Mouse (Mus musculus) embryonic facial prominence, embryonic 13.5 days (tissue): Measurements from ENCODE around the gene Sema3a. TPM values are rescaled to one million over a fixed set of nuclear protein-coding genes. Genes with fewer than 3 reads are reported as not detected.

ENCODE experiments used
- ATAC-seq: fragments of 200-750 bp; cut with Nextera tagmentation; 2 replicates; pipeline ENCODE4 v1.8.0; 2017; ENCODE audit warnings: low read depth; ENCODE audit not compliant: insufficient number of reproducible peaks, insufficient read depth, low FRiP score, low TSS enrichment
- H3K27ac ChIP-seq: fragments of 300-500 bp; sonication (generic); 2 replicates; pipeline ENCODE4 v1.5.1; 2015; ENCODE audit warnings: moderate library complexity, mild to moderate bottlenecking, inconsistent platforms
- H3K27me3 ChIP-seq: fragments of 300-500 bp; sonication (generic); 2 replicates; pipeline ENCODE4 v1.6.1; 2015; ENCODE audit warnings: mild to moderate bottlenecking, inconsistent platforms
- H3K36me3 ChIP-seq: fragments of 300-500 bp; sonication (generic); 2 replicates; pipeline ENCODE4 v1.6.1; 2015; ENCODE audit warnings: mild to moderate bottlenecking, inconsistent platforms
- H3K4me1 ChIP-seq: fragments of 300-500 bp; sonication (generic); 2 replicates; pipeline ENCODE4 v1.6.1; 2015; ENCODE audit warnings: inconsistent platforms
- H3K4me2 ChIP-seq: fragments of 300-500 bp; sonication (generic); 2 replicates; pipeline ENCODE4 v1.6.1; 2015; ENCODE audit warnings: moderate library complexity, mild to moderate bottlenecking, inconsistent platforms
- H3K4me3 ChIP-seq: fragments of 300-500 bp; sonication (generic); 2 replicates; pipeline ENCODE4 v1.5.1; 2015; ENCODE audit warnings: mild to moderate bottlenecking, inconsistent platforms
- H3K9ac ChIP-seq: fragments of 300-500 bp; sonication (generic); 2 replicates; pipeline ENCODE4 v1.6.1; 2015; ENCODE audit warnings: mild to moderate bottlenecking, inconsistent platforms
- H3K9me3 ChIP-seq: fragments of 300-500 bp; sonication (generic); 2 replicates; pipeline ENCODE4 v1.6.1; 2016; ENCODE audit warnings: inconsistent platforms
- WGBS: fragments of 180-500 bp; shearing (Covaris S2); methylation state at CpG from one replicate; pipeline ENCODE4 v1.1.7; 2015; ENCODE audit warnings: mixed read lengths; 5-methylcytosine and 5-hydroxymethylcytosine counted together
- polyA plus RNA-seq: library from polyadenylated mRNA; unstranded; fragments of >200 nt; fragmentation: Nextera tagmentation; extraction: Ambion mirVana; gene quantifications from 2 replicates; pipeline ENCODE4 v1.2.1, GENCODE M21; 2015

Gene Sema3a
- polyA plus RNA-seq, 1 experiment from 2014 or later: 61.9 TPM

DNA sequence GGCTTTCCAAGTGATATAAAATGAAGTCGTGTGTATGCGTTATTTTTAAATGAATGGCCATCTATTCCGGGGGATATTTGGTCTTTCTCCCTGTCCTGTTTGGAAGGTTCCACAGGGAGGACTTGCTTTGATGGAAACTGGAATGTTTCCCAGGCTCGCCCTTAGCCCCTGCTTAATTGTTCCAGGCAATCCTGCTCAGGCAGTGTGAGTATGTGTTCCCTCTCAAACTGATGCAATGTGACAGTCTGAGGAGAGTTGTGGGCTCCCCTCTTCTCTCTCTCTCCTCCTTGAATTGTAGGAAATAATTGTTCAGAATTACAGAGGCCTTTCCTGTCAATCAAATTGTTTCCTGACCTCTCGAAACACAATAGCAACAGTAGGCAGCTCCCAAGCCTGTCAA, 202.1 kb downstream of the Sema3a start:
- no peak for ATAC-seq
- Histone ChIP-seq H3K4me1 (peaks cover 8% of the 10 kb centered on the region), H3K36me3 (no peaks in the 10 kb centered on the region), H3K4me2 (no peak overlapping the region), H3K9me3 (no peaks in the 10 kb centered on the region), H3K27ac (no peak overlapping the region), H3K9ac (no peak overlapping the region), H3K4me3 (no peak overlapping the region), H3K27me3 (no peaks in the 10 kb centered on the region)
- 39% methylated on average over 5 of the region's 5 CpGs for WGBS

DNA sequence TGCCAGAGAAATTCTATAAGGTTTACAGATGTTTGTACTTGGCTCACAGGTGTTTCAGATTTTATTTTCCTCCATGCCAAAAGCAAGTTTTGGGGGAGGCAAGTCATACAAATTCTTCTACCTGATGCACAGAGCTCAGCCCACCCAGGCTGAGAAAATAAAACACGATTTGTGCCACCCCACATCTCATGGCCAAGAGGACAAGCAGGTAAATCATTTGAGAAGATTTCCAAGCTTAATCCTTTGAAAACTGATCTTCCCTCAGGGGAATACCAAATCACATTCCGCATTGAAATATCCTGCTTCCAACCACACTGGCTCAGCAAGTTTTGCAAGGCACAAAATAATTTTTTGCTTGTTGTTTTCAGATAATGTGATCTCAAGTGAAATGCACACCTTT, 206.2 kb downstream of the Sema3a start:
- WGBS: 10% methylated on average over 2 of the region's 2 CpGs
- no peak for ATAC-seq

DNA sequence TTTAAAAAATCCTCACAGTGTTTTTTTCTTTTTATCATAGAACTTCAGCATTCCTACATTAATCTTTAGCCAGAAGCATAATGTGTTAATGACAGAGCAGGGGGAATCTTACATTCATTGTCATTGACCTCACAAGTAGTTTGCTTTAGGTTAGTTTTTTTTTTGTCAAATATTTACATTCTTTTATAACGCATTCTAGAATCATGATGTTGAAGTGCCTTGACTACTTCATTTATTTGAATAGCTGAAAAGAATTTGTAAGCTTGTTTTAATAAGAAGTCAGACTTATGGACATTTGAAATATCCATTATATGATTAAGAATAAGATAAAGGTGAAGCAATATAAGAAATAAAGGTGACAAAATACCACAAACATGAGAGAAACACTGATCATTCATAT, 212.5 kb downstream of the Sema3a start:
- ATAC-seq: no peak
- no peaks in the 10 kb centered on the region for H3K27me3 ChIP-seq
- no peaks in the 10 kb centered on the region for H3K9me3 ChIP-seq
- H3K36me3 ChIP-seq: no peaks in the 10 kb centered on the region
- H3K4me2 ChIP-seq: no peak overlapping the region
- no peak overlapping the region for H3K4me3 ChIP-seq
- 0 out of 2 replicates have a peak, but pooled peaks cover 2% of the 10 kb centered on the region for H3K4me1 ChIP-seq
- no peak overlapping the region for H3K9ac ChIP-seq
- 71% methylated on average over 1 of the region's 1 CpGs for WGBS
- no peak overlapping the region for H3K27ac ChIP-seq

More for the DNA sequence above, 206.2 kb downstream of the Sema3a start:
- H3K4me3 ChIP-seq: no peak overlapping the region
- H3K4me2 ChIP-seq: no peak overlapping the region
- no peaks in the 10 kb centered on the region for H3K9me3 ChIP-seq
- H3K4me1 ChIP-seq: peaks cover 10% of the 10 kb centered on the region
- no peaks in the 10 kb centered on the region for H3K27me3 ChIP-seq
- H3K36me3 ChIP-seq: no peaks in the 10 kb centered on the region
- no peak overlapping the region for H3K9ac ChIP-seq
- no peak overlapping the region for H3K27ac ChIP-seq

DNA sequence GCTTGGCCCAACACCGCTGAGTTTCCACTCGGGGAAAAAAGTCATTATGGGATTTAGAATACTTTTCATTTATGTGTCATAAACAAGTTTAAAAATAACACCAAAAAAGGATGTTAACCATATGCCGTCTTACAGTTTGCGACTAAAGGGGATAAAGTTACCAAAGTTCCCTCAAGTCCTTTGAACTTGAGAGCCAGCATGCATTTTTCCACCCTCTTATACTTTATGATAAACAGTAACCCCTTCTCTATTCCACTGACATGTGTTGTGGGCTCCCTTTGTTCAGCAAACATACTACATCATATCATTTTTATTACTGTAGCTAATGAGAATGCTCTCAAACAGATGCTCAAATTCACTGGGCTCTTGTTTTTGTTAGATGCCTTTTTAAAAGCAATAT, 221.9 kb downstream of the Sema3a start:
- no peak overlapping the region for H3K4me2 ChIP-seq
- ATAC-seq: no peak
- peaks cover 6% of the 10 kb centered on the region; the same call in 1 of the 2 replicates for H3K4me1 ChIP-seq
- no peaks in the 10 kb centered on the region for H3K9me3 ChIP-seq
- H3K36me3 ChIP-seq: no peaks in the 10 kb centered on the region
- no peak overlapping the region for H3K4me3 ChIP-seq
- H3K9ac ChIP-seq: no peak overlapping the region
- no peaks in the 10 kb centered on the region for H3K27me3 ChIP-seq
- 31% methylated on average over 4 of the region's 4 CpGs for WGBS
- no peak overlapping the region for H3K27ac ChIP-seq

DNA sequence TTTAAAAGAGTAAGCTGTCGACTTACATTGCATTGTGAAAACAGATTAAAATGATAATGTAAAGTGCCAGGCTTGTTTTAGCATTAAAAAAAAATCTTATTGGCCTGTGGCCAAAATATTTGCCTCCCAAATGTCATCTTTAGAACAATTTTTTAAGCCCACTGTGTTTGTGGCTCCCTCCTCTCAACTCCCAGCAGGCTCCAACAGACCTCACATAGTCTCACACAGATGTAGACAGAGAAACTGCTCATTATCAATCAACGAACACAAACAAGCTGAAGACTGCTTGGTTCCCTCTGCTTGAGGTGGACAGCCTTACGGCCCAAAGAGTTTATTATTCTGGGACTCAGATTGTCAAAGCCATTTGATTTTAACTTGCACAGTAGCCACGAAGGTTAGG, 226.4 kb downstream of the Sema3a start:
- WGBS: 26% methylated on average over 4 of the region's 4 CpGs
- no peaks in the 10 kb centered on the region for H3K36me3 ChIP-seq
- no peak overlapping the region for H3K4me2 ChIP-seq
- no peaks in the 10 kb centered on the region for H3K27me3 ChIP-seq
- H3K9ac ChIP-seq: no peak overlapping the region
- peaks cover 6% of the 10 kb centered on the region; the same call in 1 of the 2 replicates for H3K4me1 ChIP-seq
- H3K27ac ChIP-seq: no peak overlapping the region
- H3K4me3 ChIP-seq: no peak overlapping the region
- ATAC-seq: no peak
- H3K9me3 ChIP-seq: no peaks in the 10 kb centered on the region

DNA sequence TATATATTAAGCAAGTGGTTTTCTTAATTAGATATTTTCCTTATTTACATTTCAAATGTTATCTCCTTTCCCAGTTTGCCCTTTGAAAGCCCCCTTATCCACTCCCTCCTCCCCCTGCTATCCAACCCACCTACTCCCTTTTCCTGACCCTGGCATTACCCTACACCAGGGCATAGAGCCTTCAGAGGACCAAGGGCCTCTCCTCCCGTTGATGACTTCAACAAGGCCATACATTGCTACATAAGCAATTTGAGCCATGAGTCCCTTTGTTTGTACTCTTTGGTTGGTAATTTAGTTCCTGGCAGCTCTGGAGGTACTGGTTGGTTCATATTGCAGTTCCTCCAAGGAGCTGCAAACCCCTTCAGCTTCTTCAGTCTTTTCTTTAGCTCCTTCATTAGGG, 227.8 kb downstream of the Sema3a start:
- no peaks in the 10 kb centered on the region for H3K27me3 ChIP-seq
- no peaks in the 10 kb centered on the region for H3K36me3 ChIP-seq
- no peak overlapping the region for H3K27ac ChIP-seq
- H3K9me3 ChIP-seq: no peaks in the 10 kb centered on the region
- H3K4me1 ChIP-seq: peaks cover 6% of the 10 kb centered on the region; the same call in 1 of the 2 replicates
- H3K9ac ChIP-seq: no peak overlapping the region
- H3K4me3 ChIP-seq: no peak overlapping the region
- ATAC-seq: no peak
- 51% methylated on average over 1 of the region's 1 CpGs for WGBS
- H3K4me2 ChIP-seq: no peak overlapping the region

DNA sequence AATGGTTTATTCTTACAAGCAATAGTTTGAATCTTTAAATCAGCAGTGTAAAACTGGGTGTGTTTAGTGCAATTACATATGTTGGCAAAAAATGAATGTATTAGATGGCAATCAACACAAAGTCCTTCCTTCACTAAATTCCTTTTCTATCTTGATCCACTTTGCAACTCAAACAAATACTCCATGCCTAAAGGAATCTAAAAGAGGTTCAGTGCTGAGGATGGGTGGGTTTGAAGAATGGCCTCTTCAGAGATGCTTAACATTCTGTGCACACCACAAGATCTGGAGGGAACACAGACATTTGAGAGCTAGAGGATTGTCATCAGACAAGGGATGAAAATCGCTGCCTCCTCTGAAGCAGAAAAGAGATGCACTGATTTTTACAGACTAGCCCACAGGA, 228.3 kb downstream of the Sema3a start:
- 83% methylated on average over 1 of the region's 1 CpGs for WGBS
- Histone ChIP-seq H3K9ac (no peak overlapping the region), H3K4me1 (peaks cover 6% of the 10 kb centered on the region; the same call in 1 of the 2 replicates), H3K36me3 (no peaks in the 10 kb centered on the region), H3K9me3 (no peaks in the 10 kb centered on the region), H3K27ac (no peak overlapping the region), H3K4me3 (no peak overlapping the region), H3K27me3 (no peaks in the 10 kb centered on the region), H3K4me2 (no peak overlapping the region)
- no peak for ATAC-seq

DNA sequence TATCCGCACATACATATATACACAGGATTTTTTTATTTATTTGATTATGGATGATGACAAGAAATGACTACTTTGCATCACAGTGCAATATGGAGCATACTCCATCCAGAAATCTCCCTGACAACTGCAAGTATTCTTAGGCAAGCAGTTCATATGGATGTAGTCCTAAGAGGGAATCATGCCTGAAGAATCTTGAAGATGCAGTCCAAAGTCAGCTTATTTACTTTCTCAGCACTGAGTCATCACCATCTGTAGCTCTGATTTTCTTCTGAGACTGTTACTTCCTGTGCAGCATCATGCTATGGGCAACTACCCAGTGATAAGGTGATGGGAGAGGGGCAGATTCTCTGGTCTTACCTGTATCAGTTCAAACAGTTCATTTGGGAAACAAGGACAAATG, 229.7 kb downstream of the Sema3a start:
- no peak overlapping the region for H3K27ac ChIP-seq
- no peak for ATAC-seq
- no peaks in the 10 kb centered on the region for H3K9me3 ChIP-seq
- no peaks in the 10 kb centered on the region for H3K36me3 ChIP-seq
- WGBS: 100% methylated on average over 1 of the region's 1 CpGs
- no peak overlapping the region for H3K4me3 ChIP-seq
- no peak overlapping the region for H3K4me2 ChIP-seq
- no peak overlapping the region for H3K9ac ChIP-seq
- H3K27me3 ChIP-seq: no peaks in the 10 kb centered on the region
- peaks cover 6% of the 10 kb centered on the region; the same call in 1 of the 2 replicates for H3K4me1 ChIP-seq

DNA sequence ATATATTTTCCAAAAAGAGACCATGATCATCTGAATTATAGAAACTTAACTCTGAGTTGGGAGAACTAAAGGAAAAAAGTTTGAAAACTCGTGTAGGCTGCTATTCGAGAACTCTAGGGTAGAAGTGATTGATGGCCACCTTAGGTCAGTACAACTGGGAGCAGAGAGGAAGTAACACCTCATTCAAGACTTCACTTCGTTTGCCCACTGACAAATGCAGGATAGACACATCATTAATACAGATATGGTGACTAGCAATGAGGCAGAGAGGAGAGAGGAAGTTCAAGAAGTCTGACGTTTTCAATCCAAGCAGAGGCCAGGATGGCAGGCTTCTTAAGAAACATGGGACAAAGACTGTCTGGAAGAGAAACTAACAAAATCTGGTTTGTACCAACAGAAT, 233.6 kb downstream of the Sema3a start:
- Histone ChIP-seq H3K4me3 (no peak overlapping the region), H3K27ac (no peak overlapping the region), H3K4me2 (no peak overlapping the region), H3K36me3 (no peaks in the 10 kb centered on the region), H3K4me1 (no peaks in the 10 kb centered on the region), H3K9me3 (no peaks in the 10 kb centered on the region), H3K27me3 (no peaks in the 10 kb centered on the region), H3K9ac (no peak overlapping the region)
- no peak for ATAC-seq
- 48% methylated on average over 4 of the region's 4 CpGs for WGBS

DNA sequence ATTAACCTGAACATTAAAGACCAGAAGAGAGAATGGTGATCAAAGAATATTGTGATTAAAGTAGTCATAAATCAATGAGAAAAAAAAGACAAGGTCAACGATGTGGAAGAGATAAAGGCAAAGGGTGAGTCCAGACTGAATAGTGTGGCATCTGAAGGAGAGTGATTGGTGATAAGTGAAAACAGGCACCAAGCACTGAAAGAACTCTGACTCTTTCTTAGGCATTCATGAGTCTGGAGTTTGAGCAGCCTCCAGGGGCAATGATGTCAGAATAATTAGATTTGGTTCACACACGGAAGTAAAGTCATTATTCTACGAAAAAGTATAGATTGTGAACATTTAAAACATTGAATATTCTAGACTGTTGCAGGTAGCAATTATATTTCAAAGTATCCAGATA, 235.5 kb downstream of the Sema3a start:
- no peaks in the 10 kb centered on the region for H3K27me3 ChIP-seq
- ATAC-seq: no peak
- H3K4me2 ChIP-seq: no peak overlapping the region
- H3K36me3 ChIP-seq: no peaks in the 10 kb centered on the region
- no peak overlapping the region for H3K9ac ChIP-seq
- no peaks in the 10 kb centered on the region for H3K9me3 ChIP-seq
- no peak overlapping the region for H3K27ac ChIP-seq
- no peaks in the 10 kb centered on the region for H3K4me1 ChIP-seq
- H3K4me3 ChIP-seq: no peak overlapping the region
- 21% methylated on average over 3 of the region's 3 CpGs for WGBS

DNA sequence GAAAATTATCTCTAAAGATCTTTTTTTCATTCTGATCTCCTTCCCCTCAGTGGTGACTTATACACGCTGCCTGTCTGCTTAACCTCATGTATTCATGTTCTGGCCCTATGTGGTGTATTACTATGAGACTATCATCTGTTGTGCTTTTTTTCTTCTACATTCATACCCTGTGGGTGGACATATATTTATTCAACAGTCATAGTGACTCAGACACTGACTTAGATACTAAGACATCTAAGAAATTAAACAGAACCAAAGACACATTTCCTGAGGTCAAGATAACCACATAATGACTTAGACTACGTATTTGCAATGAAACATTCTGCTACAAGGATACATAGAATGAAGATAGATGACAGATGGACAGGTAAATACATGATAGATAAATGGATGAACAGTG, 239.9 kb downstream of the Sema3a start:
- Histone ChIP-seq H3K4me3 (no peak overlapping the region), H3K27me3 (no peaks in the 10 kb centered on the region), H3K4me2 (no peak overlapping the region), H3K9me3 (no peaks in the 10 kb centered on the region), H3K36me3 (no peaks in the 10 kb centered on the region), H3K27ac (no peak overlapping the region), H3K9ac (no peak overlapping the region), H3K4me1 (no peaks in the 10 kb centered on the region)
- 86% methylated on average over 2 of the region's 2 CpGs for WGBS
- no peak for ATAC-seq

DNA sequence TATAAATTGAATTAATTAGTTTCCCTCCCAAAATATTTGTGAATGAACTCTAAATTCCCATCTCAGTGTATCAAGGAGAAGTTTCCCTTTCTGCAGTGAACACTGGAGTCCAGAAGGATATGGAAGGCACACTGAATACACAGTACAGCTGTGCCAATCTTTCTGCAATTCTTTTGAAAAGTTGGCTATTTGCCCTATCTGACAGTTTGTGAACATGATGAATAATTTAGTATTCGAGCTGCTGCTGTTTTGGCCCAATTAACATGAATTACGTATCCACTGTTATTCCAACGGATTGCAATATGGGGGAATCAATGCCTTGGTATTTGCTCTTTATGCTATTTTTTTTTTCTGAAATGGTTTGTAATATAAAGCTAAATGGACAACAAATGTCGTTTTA, 254.0 kb downstream of the Sema3a start:
- Histone ChIP-seq H3K9ac (no peak overlapping the region), H3K4me2 (no peak overlapping the region), H3K36me3 (no peaks in the 10 kb centered on the region), H3K4me1 (no peaks in the 10 kb centered on the region), H3K4me3 (no peak overlapping the region), H3K27ac (no peak overlapping the region), H3K9me3 (no peaks in the 10 kb centered on the region), H3K27me3 (no peaks in the 10 kb centered on the region)
- WGBS: 80% methylated on average over 4 of the region's 4 CpGs
- no peak for ATAC-seq

DNA sequence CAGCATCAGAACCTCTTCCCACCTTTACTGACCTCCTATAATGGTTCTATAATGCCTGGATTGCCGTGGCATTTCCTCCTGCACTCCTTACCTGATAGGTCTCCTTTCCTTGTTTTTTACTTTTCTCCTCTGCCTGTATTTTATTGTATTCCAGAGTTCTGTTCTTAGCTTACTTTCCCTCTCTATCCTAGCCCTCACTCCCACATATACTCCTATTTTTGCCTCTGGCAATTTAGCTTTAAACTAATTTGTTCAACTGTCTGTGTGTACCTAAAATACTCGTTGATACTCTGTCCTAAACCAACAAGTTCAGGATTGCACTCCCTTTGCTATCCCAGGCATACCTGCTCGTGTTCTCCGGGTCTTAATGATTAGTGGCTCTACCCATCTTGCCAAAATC, 258.8 kb downstream of the Sema3a start:
- no peak overlapping the region for H3K4me2 ChIP-seq
- H3K36me3 ChIP-seq: no peaks in the 10 kb centered on the region
- H3K9ac ChIP-seq: no peak overlapping the region
- H3K4me3 ChIP-seq: no peak overlapping the region
- no peaks in the 10 kb centered on the region for H3K4me1 ChIP-seq
- H3K27ac ChIP-seq: no peak overlapping the region
- 79% methylated on average over 4 of the region's 4 CpGs for WGBS
- ATAC-seq: no peak
- H3K9me3 ChIP-seq: no peaks in the 10 kb centered on the region
- no peaks in the 10 kb centered on the region for H3K27me3 ChIP-seq
